Mouse (Mus musculus): ENCODE results near the gene Krt16.

Gene Krt16

GRCm38 (mm10) chr11:100248852-100249465 is at the start of gene Krt16:
TSS of gene Krt16 (minus strand) at chr11:100248902.
- DNase-seq (ENCODE audit: low read depth, low spot score) = no peak

DNA sequence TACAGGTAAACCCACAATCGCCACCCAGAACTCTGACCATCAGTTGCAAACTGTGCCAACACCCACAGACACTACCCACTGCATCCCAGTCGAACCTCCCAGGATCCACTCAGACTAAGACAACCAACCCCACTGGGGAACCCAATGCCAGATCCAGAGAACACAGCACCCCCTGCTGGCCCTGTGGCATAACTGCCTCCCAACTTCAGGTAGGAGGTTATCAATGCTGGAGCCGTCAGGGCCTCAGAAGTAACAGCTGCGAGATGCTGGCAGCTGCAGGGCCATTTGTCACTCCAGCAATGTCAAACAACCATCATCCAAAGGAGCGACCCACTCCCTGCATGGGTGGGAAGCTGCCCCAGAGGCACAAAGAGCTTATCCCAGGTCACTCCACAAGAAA is 49.1 kb upstream of the Krt16 start:
- peak; percentile 30 for DNase-seq (ENCODE audit: low read depth, low spot score)

DNA sequence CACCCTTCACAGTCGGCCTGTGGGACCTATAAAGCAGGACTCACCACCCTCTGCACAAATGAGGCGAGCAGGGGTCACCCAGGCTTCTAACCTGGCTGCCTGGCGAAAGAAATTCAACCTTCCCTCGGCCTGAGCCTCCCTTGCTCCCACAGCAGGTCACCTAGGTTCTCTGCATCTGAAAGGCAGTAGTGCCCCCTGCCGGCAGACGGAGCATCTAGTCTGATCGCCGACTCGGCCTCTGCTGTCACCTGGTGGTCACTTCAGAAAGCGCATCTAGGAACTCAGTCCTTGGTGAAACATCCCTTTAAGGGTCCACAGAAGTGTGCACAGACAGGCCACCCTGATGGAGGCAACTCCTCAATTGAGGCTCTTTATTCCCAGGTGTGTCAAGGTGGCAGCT is 46.6 kb upstream of the Krt16 start:
- peak; percentile 88 for DNase-seq (ENCODE audit: low read depth, low spot score)

DNA sequence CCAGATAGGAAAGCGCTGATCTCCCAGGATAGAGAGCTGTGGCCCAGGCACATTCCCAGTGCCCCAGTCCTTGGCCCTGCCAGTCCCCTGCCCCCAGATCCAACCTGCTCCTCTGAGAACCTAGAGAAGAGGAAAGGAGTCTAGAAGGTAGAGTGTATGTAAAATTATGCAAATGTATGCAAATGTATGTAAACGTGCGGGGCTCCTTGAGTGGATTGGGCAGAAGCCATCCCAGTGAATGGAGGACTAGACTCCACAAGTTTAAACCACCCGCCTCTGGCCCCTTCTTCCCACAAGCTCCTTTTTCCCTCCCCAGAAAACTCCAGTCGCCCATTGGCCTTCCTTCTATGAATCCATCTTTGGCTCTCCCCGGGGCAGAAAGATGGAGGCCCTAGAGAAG is 44.2 kb upstream of the Krt16 start:
- DNase-seq (ENCODE audit: low read depth, low spot score) = no peak

GRCm38 (mm10) chr11:100290235-100290634 is 41.5 kb upstream of the Krt16 start:
- DNase-seq (ENCODE audit: low read depth, low spot score) = no peak

DNA sequence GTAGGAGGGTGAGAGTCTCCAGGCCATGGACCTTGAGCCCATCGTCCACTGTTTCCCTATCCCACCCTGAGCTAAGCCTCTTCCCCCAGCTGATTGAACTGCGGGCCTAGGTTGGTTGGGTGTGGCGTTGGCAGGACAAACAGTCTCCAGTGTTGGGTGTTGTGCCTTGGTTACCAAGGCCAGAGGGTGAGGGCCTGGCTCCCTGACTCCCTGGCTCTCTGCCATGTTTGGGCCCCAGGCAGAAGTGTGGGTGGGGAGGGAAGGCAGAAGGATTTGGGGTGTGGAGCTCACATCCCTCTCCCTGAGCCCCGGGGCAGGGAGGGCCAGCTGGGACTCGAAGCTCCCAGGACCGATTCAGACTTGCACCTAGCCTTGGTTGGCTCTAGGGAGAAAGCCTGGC is 40.2 kb upstream of the Krt16 start:
- DNase-seq (ENCODE audit: low read depth, low spot score) = no peak

- peak; percentile 18 for DNase-seq (ENCODE audit: low read depth, low spot score)
Measured at GRCm38 (mm10) chr11:100287024-100287423, 38.3 kb upstream of the Krt16 start.

GRCm38 (mm10) chr11:100284988-100285387 is 36.3 kb upstream of the Krt16 start:
- no peak for DNase-seq (ENCODE audit: low read depth, low spot score)

DNA sequence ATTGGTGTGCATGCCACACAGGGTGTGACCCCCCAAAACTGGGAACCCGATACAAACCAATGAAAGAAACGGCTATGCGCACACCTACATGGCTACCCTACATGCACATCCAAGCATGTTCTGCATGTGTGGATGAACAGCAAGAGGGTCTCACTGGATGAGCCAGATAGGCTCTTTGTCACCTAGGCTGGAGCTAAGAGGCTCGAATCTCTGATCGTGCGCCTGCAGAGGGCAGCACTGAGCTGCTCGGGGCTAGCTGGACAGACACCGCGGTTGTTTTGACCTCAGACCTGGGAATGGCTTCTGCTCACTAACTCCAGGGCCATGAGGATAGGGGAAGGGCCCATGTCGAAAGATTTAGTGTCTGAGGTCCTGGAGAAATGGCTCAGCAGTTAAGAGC is 33.8 kb upstream of the Krt16 start:
- peak; percentile 72 for DNase-seq (ENCODE audit: low read depth, low spot score)

GRCm38 (mm10) chr11:100281596-100282544 is 33.2 kb upstream of the Krt16 start:
- DNase-seq (ENCODE audit: low read depth, low spot score) = peak; percentile 90

GRCm38 (mm10) chr11:100278759-100279158 is 30.1 kb upstream of the Krt16 start:
- no peak for DNase-seq (ENCODE audit: low read depth, low spot score)

- no peak for DNase-seq (ENCODE audit: low read depth, low spot score)
Measured at GRCm38 (mm10) chr11:100277726-100278480, 29.2 kb upstream of the Krt16 start.

DNA sequence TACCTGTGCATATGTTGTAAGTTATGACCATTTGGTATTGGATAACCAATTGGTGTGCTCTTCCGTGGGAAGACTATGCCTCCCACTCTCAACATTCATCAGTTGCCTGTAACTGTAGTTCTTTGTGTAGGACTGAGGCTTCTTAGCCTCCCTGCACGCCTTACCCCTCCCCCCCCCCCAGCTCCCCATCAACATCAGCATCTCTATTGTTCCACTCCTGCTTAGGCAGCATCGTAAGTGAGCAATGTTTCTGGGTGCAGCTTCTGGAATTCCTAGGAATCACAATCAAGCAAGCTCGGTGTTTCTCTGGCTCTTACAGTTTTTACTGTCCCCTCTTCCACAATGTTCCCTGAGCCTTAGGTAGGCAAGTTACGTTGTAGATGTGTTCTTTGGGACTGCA is 26.8 kb upstream of the Krt16 start:
- no peak for DNase-seq (ENCODE audit: low read depth, low spot score)

DNA sequence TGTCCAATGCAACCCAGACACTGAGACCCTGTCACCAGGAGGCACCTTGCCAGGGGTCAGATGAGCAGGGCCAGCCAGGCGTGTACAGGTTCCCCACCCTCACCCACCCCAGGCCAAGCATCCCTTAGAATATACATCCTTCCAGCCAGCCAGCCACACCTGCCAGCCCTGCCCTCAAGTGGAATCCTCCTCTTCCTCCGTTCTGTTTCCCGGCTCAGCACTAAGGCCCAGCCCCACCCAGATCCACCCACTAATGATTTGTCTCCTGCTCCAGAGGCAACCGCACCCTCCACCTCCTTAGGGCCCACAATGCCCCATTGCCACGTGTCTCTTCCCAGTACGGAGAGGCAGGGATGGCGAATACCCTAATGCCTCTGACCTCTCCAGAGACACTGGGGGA is 26.0 kb upstream of the Krt16 start:
- DNase-seq (ENCODE audit: low read depth, low spot score) = no peak

DNA sequence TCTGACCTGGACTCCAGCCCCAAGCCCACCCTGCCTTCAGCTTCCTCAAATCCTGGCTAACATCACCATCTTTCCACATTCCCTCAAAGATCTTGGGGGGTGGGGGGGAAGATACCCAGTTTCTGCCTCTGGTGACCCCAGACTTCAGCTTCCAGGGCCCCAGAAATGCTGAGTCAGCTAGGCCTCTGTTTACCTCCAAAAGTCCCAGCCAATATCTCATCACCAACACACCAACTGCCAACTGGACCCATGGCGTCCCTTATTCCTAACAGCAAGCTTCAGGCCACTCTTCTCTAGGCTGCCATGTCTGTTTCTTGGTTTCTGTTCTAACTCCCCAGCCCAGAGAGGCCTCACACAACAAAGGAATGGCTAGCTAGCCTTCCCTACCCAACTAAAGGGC is 23.2 kb upstream of the Krt16 start:
- no peak for DNase-seq (ENCODE audit: low read depth, low spot score)

DNA sequence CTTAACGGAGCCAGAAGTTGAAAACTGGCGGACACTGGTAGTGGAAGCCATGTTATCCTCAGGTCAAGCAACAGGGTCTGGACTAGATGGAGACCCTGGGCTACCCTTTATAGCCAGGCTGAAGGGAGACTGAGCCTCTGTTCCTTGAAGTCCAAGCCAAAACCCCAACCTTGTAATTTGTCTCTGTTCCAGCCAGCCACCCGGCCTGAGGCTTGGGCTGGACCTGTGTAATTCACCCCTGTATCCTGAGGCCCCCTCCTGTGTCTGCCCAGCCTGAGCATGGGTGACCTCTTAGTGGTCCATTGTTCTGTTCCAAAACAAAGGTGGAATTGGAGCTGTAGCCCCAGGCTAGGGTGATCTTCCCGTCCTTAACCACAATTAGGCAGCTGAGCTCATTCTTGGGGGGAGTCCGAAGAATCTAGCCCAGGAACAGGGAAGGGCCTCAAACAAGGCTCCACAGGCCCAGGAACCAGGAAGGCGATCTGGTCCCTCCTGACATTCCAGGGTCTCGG is 21.2 kb upstream of the Krt16 start, which contains the start of gene Krt42:
Gene Krt42 (minus strand): TSS at position 51 of the 512 bp plus-strand sequence.
- DNase-seq (ENCODE audit: low read depth, low spot score) = no peak

DNA sequence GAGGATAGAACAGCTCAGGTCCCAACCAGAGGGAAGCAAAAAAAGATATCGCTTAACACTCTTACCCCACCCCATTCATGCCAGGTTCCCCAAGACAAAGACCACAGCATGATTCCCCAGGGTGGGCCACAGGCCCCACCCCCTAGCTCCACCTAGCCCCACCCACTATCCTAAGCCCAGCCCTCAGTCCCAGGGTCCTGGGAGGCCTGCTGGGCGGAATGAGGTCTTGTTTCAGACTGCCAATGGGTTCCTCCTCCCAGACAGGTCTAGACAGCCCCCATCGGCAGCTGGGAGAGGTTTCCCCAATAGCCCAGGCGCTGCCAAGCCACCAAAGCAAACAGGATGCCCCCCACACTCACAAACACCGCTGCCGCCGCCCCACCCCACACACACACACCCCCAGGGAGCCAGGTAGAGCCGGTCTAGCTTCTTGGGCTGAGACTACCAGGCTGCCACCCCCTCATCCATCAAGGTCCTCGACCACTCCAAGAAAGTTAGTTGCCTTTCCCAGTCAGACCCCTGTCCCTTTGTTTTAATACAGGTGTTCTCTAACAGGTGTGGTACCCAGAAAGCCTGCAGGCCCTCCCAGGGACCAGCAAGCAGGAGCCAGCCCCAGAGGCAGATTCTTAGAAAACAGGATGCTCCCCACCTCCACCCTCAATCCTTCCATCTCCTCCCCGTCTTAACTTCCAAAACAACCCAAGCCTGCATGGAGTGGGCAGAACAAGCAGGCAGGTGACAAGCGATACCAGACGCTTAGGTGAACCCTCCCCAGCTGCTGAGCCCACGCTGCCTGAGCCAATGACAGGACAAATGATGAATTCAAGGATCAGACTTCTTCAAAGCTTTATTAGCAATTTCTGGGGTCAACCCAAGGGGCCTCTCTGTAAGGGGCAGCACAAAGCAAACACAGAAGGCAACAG is 13.6 kb upstream of the Krt16 start:
- peak; percentile 35 for DNase-seq (ENCODE audit: low read depth, low spot score)

GRCm38 (mm10) chr11:100261235-100261605 is 12.5 kb upstream of the Krt16 start:
- no peak for DNase-seq (ENCODE audit: low read depth, low spot score)

- no peak for DNase-seq (ENCODE audit: low read depth, low spot score)
Measured at GRCm38 (mm10) chr11:100260514-100261234, 12.0 kb upstream of the Krt16 start, which contains the start of gene Krt17. TSS of gene Krt17 (minus strand) at chr11:100261029.

DNA sequence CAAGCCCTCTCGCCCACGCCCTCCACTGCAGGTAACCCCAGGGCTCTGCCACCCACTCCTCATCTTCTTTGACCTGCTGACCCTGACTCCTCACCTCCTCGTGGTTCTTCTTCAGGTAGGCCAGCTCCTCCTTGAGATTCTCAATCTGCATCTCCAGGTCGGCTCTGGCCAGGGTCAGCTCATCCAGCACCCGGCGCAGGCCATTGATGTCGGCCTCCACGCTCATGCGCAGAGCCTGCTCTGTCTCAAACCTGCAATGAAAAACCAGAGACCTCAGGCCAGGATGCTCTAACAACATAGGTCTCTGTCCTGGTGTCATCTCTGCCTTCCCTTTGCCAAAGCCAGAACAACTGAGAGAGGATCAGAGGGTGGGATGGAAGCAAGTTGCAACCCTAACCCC is 10.4 kb upstream of the Krt16 start:
- DNase-seq (ENCODE audit: low read depth, low spot score) = no peak

Data from forelimb bud, embryonic 11.5 days (tissue).